Mouse (Mus musculus): ENCODE measurements around the gene Appl1.

Gene Appl1

DNA sequence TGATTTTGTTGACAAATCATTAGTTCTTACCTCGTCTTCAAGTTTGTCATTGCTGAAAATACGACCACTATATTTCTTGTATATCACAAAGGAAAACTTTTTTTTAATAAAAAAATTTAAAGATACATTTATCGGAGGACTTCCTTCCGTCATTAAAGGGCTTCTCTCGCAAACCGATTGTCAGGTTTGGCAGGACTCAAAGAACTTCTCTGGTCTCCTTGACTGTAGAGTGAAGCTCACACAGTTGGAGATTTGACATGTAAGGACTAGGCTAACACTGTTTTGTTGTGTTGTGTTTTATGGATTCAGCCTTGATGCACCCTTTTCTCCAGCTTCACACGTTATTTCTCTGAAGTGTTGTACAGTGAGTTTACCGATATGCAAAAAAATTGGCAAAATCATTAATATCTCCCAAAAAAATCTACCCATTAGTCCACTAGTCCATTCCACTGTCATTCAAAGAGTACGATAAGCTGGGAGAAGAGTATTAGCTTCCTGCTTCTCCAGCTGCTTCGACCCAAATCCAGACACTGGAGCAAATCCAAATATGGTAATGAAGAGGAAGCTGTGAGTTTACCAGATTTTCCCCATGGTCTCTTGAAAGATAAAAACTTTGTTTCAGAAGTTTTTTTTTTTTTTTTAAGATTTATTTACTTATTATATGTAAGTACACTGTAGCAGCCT is at the start of gene Appl1:
Appl1 (minus strand) TSS at position 127 of the 684 bp plus-strand sequence.
- DNase-seq (ENCODE audit: low spot score): no peak

DNA sequence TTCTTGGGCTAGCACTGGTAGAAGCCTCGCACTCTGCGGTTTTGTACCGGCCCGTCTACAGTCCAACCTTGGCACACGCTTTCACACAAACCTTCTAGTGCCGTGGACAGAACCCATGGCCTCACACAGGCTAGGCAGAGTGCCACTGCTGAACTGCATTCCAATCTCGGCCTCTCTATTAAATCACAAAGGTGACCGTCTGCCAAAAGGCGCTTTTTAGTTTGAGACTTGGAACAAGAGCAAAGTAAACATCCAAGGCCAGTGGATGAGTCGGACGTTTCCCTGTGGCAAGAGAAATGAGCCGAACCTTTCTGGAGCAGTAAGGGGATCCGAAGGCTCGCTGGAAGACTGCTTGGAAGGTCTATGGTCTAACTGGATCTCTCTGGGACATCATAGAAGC is 48.8 kb upstream of the Appl1 start:
- peak; percentile 48 for DNase-seq (ENCODE audit: low spot score)

DNA sequence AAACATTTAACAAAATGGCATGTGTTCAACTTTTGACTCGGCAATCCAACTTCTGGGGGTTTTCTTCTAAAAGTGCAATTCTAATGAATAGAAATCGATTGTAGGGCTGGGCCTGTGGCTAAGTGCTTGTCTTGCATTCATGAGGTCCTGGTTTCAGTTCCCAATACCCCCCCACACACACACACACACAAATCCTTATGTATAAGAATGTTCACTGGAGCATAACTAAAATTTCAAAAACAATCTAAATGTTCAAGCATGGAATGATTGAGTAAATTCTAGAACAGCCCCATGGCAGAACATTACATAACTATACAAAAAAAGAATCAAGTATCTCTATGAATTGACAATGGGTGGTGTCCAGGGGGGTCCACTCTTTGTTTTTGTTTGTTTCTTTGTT is 46.9 kb upstream of the Appl1 start:
- DNase-seq (ENCODE audit: low spot score): no peak

DNA sequence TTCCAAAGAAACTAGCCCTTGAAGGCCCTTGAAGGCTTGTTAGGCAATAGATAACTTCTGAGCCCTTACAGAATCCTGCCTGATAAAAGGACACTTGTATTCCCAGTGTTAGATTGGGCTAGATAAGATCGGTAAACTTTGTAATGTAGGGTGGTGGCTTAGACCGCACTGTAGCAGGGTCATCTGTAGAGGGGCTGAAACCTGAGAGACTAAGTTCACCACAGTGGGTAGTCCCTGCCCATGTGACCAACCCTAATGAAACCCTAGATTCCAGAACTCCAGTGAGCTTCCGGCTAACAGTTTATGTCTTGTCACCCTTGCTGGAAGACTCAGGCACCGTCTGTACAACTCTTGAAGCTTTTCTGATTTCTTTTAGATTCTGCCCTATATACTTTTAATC is 42.6 kb upstream of the Appl1 start:
- no peak for DNase-seq (ENCODE audit: low spot score)

DNA sequence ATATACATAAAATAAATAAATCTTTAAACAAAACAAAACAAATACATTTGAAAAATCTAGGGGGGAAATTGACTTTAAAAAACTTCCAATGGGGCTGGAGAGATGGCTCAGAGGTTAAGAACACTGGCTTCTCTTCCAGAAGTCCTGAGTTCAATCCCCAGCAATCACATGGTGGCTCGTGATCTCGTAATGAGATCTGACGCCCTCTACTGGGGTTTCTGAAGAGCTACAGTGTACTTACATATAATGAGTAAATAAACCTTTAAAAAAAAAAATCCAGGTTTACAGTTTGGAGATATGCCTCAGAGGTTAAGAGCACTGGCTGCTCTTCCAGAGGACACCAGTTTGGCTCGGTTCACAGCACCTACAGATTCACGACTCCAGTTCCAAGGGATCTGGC is 40.5 kb upstream of the Appl1 start:
- no peak for DNase-seq (ENCODE audit: low spot score)

DNA sequence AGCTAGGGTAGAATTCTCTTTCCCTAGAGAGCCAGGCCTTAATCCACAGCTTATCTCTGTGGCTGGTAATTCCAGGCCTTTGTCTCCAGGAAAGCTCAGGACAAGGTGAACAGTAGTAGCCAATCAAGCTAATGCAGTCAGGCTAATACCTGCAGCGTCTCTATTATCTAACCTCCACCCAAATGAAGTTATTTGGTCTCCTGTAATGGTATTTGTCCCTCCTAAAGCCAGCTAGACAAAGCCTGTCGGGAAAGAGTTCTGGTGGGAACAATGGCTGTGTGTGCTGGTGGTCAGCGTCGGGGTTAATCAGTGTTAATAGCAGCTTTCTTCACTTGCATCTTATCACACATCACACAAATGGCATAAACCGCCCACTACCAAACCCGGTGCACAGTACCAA is 34.9 kb upstream of the Appl1 start:
- no peak for DNase-seq (ENCODE audit: low spot score)

DNA sequence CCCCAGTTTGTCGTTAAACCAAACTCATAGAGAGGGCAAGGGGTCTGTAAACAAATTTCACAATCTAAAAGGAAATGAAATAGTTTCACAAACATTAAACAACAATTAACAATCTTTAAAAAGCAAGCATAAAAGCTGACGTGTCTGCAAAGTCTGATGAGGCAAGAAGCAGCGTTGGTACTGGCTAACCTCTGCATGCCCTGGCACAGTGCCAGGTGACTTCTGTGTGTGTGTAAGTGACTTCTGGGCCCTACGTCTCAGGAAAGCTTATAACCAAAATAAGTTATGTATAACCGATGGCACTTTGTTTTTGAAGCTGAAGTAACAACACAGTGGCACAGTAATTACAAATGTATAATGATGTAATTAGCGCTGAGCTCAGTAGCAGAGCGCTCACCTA is 33.9 kb upstream of the Appl1 start:
- peak; percentile 16 for DNase-seq (ENCODE audit: low spot score)

DNA sequence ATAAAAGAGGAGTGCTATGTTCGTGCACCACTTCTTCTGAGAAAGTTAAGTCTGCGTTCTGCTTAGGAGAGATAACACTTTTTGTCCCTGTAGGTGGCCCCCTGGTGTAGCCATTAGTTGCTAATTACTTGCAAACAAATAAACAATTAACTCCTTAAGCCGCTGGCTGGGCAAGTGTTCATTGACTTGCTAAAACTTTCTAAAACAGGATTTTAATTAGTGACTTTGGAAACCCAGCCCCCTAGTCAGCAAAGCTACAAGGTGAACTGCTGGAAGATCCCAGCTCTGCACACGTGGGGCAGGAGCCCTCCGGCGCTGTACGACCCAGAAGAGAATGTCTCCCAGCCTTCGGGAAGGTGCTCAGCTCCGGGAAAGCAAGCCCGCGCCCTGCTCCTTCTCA is 29.4 kb upstream of the Appl1 start:
- DNase-seq (ENCODE audit: low spot score): no peak

DNA sequence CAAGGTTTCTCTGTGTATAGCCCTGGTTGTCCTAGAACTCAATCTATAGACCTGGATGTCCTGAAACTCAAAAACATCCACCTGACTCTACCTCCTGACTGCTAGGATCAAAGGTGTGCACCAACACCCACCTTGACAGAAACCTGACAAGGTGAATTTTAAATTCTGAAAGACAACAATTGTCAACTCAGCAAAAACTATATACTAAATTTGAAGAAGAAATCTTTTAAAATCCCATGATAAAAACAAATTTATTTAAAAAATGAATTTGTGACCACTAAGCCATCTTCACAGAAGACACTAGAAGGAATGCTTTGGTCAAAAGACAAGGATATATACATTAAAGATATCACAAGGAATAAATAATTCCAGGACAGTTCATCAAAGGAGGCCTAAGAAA is 25.2 kb upstream of the Appl1 start:
- no peak for DNase-seq (ENCODE audit: low spot score)

DNA sequence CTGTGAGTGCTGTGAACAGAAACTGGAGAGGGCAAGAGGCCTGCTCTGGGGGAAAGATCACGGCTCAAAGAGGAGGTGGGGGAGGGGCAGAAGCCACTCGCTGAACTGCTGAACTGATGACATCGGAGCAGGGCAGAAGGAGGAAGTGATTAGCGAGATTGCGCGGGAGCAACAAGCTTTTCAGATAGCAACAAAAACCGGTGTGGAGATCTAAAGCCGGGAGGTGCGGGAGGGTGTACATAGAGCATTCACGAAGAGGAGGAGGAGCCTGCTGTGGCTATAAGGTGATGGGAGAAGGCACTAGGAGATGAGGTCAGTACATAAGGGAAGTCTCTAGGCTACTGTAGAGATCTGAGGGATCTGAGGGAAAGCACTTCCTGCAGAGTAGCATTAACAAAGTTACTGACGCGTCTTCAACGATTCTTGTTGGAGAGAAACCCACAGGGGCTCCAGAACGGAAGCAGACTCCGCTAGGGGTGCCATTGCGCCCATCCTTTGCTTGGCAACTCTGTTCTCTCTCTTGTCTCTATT is 23.2 kb upstream of the Appl1 start, which contains the start of gene Hesx1:
Hesx1 (plus strand) TSS at position 206 of the 531 bp plus-strand sequence.
- peak; percentile 47 for DNase-seq (ENCODE audit: low spot score)

DNA sequence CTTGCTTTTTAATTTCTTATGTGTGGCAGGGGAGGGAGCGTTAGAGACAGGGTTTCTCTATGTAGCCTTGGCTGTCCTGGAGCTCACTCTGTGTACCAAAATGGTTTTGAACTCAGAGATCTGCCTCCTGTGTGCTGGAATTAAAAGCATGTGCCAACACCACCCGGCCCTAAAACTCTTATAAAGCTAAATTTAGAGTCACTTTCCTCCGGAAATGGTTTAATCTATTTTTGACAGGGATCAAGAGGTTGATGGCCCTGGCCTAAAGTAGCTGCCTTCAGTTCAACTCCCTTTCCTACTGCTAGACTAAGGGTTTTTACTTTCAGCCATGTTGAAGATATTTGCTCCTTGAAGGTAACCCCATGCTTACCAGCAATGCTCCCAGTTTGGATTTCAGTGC is 22.4 kb upstream of the Appl1 start:
- no peak for DNase-seq (ENCODE audit: low spot score)

DNA sequence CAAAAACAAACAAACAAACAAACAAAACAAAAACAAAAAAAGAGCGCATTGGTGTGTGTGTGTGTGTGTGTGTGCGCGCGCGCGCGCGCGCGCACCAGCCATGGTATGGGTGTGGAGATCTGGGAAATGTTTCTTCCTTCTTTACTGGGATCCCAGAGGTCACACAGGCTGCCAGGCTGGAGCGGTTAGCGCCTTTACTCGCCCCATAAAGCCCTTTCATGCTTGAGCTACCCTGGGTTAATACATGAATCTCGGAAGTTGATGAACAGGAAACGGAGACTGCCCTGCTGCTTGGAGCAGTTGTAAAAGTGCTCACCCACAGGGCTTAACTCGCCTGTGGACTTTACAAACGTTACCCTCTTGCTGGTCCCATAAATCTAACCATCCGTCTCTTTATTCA is 20.6 kb upstream of the Appl1 start:
- no peak for DNase-seq (ENCODE audit: low spot score)

DNA sequence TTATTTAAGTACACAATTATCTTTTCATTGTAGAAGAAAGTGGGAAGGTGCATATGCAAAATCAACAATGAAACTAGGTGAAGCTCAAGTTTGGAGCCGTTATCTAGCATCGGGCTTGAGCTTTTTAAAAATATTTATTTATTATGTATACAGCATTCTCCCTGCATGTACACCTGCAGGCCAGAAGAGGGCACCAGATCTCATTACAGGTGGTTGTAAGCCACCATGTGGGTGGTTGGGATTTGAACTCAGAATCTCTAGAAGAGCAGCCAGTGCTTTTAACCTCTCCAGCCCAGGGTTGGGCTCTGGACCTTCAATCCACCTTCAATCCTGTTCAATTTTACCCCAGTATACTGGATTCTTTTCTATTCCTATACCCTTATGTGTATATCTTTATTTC is 17.7 kb upstream of the Appl1 start:
- DNase-seq (ENCODE audit: low spot score): no peak

DNA sequence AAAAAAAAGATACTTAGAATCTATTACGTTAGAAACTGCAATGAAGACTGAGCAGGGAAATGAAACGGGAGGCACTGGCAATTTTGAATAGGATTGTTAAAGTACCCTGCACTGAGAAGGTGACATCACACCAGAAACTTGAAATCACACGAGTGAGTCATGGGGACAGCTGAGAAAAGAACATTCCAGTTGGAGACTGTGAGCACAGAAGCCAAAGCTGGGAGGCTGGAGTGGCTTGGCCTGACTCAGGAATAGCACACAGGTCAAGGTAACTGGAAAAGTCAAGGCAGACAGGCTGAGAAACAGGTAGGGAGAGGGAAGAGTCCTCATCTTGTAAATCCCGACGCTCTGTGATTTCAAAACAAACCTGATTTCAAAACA is 11.1 kb upstream of the Appl1 start:
- no peak for DNase-seq (ENCODE audit: low spot score)

DNA sequence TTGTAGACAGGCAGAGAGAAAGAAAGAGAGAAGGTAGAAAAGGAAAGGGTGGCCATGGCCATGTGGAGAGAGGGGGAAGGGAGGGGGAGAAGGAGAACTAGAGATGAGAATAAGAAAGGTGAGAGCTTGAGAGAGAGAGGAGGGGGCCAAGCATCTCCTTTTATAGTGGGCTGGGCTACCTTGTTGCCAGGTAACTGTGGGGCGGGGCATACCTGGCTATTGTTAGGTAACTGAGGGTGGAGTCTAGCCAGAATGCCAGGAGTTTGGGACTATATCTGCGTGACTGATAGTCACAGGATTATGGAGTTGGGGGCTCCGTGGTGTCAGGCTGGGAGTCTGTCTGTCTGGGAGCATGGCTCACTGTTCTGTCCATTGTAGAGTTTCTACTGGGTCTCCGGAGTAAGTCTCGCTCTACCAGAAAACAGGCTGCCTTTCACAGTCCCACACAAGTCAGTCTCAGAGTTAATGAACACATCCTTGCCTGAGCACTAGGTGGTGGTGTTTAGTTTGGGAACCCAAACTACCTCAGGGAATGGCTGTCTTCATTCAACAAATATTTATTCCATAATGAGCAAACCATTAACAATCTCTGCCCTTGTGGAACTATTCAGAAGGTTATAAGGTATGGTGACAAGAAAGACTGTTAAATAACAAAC is 10.6 kb upstream of the Appl1 start:
- peak; percentile 37 for DNase-seq (ENCODE audit: low spot score)

DNA sequence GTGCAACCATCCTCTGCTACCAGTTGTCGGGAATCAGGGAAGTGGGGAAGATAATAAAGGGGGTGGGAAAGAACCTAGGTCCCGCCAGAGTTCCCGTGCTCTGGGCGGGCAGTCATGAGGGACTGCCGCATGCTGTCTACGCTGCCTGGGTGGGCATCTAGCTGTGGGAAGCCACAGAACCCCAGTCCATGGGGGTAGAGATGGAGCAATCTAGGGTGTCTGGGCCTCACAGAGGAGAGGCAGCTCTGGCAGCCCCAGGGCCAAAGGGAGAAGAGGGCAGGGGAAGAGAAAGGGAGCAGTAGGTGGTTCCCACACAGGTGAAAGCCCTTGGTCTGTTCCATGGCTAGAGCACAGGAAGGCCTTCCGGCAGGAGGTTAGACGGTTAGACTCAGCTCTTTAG is 10.0 kb upstream of the Appl1 start:
- no peak for DNase-seq (ENCODE audit: low spot score)

DNA sequence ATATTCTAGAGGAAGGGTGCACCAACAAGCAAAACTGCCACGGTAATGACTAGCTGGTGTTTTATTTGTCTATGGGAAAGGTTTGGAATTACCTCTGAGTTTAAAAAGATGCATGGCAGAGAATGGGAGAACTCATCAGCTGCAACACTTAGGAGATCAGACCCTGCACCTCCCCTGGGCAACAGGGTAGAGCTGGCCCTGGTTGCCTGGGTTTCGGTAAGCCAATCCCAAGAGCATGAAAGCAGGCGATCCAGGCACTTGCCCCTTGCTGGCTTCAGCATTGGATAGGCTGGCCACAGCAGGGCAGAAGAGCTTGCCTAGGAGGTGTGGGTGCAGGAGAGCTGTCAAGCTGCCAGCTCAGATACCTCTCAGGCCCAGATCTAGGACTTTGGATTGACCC is 8.8 kb upstream of the Appl1 start:
- DNase-seq (ENCODE audit: low spot score): no peak

DNA sequence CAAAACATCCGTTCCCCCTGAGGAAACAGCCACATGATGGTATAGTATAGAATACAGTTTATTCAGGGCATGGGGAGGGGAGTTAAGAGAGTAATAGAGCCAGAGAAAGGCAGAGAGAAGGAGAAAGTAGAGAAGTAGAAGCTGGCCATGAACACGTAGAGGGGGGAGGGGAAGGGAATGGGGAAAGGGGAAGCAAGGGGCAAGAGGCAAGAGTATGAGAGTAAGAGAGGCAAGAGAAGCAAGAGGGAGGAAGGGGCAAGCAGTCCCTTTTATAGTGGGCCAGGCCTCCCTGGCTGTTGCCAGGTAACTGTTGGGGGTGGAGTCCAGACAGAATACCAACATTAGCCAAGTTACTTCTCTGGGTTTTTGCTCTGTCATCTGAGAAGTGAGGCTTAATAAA is 6.5 kb upstream of the Appl1 start:
- no peak for DNase-seq (ENCODE audit: low spot score)

DNA sequence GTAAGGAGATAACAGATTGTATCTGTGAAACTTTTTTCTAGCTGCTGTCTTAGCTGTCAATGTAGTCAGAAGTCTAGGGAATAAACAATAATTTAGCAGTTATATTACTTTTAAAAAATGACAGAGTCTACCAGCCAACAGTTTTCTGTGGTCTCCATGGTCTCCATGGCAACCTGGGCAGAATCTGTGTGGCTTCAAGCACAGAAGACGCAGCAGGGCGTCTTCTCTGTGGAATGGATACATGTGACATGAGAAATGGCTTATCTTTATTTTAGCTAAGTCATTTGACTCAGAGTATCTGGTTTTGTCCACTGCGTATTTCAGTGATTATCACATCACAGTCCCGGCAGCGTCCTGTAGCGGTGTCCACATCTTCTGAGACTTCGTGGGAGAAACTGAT is 5.2 kb upstream of the Appl1 start:
- no peak for DNase-seq (ENCODE audit: low spot score)

DNA sequence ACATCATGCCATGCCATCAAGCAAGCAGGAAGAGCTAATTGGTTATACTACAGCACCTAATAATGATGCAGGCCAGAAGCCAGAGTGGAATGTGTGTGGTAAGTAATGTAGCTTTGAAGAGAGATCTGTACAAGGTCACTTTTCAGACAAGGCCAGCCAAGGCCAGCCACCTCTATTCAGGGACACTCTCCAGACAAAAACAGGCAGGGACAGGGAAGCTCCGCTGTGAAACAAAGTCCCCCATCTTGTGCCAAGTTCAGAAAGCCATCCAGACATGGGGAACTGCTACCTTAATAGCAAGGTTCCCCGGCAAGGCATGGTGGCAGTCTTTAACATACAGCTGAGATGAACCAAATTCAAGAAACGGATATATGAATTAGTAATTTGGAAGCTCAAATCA is 4.5 kb upstream of the Appl1 start:
- no peak for DNase-seq (ENCODE audit: low spot score)

DNA sequence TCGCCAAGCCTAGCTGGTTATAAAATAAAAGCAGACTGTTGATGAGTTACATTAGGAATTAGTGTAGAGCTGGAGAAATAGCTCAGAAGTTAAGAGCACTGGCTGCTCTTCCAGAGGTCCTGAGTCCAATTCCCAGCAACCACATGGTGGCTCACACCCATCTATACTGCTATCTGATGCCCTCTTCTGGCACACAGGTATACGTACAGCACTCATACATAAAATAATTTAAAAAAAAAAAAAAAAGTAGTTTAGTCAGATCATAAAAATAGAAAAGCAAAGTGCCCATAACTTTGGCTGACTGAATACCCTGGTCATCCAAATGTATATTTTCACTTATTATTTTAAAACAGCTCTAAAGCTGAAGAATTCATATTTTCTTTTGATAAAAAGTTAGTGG is 2.1 kb upstream of the Appl1 start:
- no peak for DNase-seq (ENCODE audit: low spot score)

DNA sequence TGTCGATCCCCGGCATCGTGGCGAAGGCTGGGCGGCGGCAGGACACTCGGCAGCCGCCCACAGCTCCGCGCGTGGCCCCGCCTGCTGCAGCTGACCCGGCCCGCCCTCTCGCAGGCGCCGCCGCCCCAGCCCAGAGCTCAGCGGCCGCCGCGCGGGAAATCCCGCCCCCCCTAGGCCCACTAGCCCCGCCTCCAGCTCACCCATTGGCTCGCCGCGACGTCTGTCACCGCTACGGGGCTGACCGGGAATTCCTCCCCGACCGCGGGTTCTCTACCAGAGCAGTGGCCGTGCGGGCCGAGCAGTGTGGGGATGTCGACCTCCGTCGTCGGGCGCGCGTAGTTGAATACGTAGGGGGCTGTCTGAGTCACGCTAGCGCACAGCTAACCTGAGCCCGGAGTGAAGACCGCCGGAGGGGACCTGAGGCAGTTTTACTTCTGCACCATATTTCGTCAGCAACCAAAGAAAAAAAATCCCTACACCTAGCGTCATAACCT is 546 bp downstream of the Appl1 start:
- DNase-seq (ENCODE audit: low spot score): peak; percentile 91

DNA sequence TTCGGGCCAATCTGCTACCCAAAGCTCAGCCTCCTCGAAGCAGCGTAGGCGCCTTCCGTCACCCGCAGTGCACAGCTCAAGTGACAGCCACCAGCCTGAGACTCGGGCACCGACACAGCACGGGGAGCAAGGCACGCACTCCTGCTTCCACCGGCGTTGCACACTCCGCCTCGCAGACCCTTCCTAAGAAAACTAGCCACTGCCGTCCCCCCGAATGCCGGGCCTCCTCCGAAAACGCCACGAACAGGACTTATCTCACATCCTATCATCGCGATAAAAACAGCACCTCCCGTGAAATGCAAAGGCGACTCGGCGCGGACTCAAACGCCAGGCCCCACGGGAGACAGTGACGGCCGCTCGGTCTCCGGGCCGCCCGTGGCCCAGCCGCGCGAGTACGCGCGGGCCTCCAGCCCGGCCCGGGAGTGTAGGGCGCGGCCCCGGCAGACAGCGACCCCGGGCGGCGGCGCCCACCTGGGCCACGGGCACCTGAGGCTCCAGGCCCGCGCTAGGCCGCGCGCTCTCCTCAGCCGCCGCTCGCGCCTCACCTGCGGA is 1.1 kb downstream of the Appl1 start:
- DNase-seq (ENCODE audit: low spot score): peak; percentile 67

Measured in adipocyte (in vitro differentiated cells).